ENCODE assay signal across 9 mouse cellular contexts in the genomic region with DNA sequence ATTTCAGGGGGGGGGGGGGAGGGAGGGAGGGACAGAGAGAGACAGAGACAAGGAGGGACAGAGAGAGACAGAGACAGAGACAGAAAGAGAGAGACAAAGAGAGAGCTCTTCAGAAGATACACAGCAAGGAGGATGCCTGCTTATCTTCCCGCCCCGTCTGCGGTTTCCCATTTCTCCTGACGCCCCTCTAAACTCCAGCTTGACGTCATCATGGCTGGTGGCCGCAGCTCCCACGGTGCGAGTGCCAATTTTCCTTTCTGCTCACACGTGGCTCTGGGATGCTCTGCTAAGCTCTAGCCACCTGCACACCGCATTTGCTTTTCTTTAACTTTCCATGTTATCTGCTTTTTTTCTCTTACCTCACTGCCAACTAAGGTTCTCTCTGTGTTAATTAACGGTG.
DNase-seq lines count a peak whose midpoint lies in the region; ATAC-seq and TF ChIP-seq lines count a peak whose summit lies in the region.
"Had no signal": no experiment of that assay in that cellular context is flagged by ENCODE, and none has a peak within 500 bp of the region (broad histone marks: within the 10 kb centered on the region; RNA-seq: fewer than 3 reads in every experiment).

No protein-coding gene starts in this region.

- no peak for TF ChIP-seq EP300 in liver, embryonic 14.5 days (IDR thresholded peaks at IDR 0.05; ENCODE audit: low read depth)

- peak overlapping the region; percentile 22 for H3K4me2 ChIP-seq in heart, embryonic 13.5 days
- no peak overlapping the region for H3K4me2 ChIP-seq in liver, embryonic 14.5 days (ENCODE audit: low read depth)

- no peaks in the 10 kb centered on the region for H3K4me1 ChIP-seq in kidney, adult 2 months (ENCODE audit: control insufficient read depth, insufficient read depth, low read length)
- peaks cover 65% of the 10 kb centered on the region for H3K4me1 ChIP-seq in heart, embryonic 13.5 days
- peaks cover 2 to 12% of the 10 kb centered on the region in 2 experiments; a peak in 2 of 4 replicates for H3K4me1 ChIP-seq in liver, embryonic 14.5 days (replicated peaks; ENCODE audit: control insufficient read depth in 2 of 2, insufficient read depth in 2 of 2, low read length in 1 of 2)

- DNase-seq in kidney, postnatal 10 days: peak; percentile 38
- no peak for DNase-seq in kidney, adult 2 months
- DNase-seq in liver, embryonic 14.5 days (ENCODE audit: low read depth in 3 of 3, low spot score in 3 of 3): peak in 1 of 3 experiments; percentile 22
- DNase-seq in yolk sac, embryonic 10.5 days (ENCODE audit: low spot score): no peak
- no peak for DNase-seq in urinary bladder, adult 2 months (ENCODE audit: low spot score)
- no peak for DNase-seq in spleen, postnatal 10 days (ENCODE audit: low spot score in 2 of 2)
- DNase-seq: adrenal gland, postnatal 25 days had no signal

- H3K27ac ChIP-seq in kidney, adult 2 months (ENCODE audit: insufficient read depth, low read depth, low read length): no peak overlapping the region
- H3K27ac ChIP-seq in heart, embryonic 13.5 days (replicated peaks): peak overlapping the region; percentile 88
- no peak overlapping the region for H3K27ac ChIP-seq in liver, embryonic 14.5 days

- no peaks in the 10 kb centered on the region for H3K36me3 ChIP-seq in kidney, adult 2 months (ENCODE audit: control insufficient read depth, insufficient read depth, low read length)
- H3K36me3 ChIP-seq in heart, embryonic 13.5 days: no peaks in the 10 kb centered on the region
- H3K36me3 ChIP-seq in liver, embryonic 14.5 days (replicated peaks; ENCODE audit: control insufficient read depth, insufficient read depth, low read depth): no peaks in the 10 kb centered on the region

- peak overlapping the region; percentile 54; the same call in 1 of the 2 replicates for H3K9ac ChIP-seq in heart, embryonic 13.5 days
- H3K9ac ChIP-seq in liver, embryonic 14.5 days (replicated peaks): no peak overlapping the region

- H3K9me3 ChIP-seq in heart, embryonic 13.5 days: peaks cover 11% of the 10 kb centered on the region
- no peaks in the 10 kb centered on the region for H3K9me3 ChIP-seq in liver, embryonic 14.5 days (ENCODE audit: control insufficient read depth, low read length)

- 61% methylated on average over 11 of the region's 11 CpGs for WGBS in kidney, adult 2 months
- 18% methylated on average over 11 of the region's 11 CpGs for WGBS in heart, embryonic 13.5 days
- WGBS in liver, embryonic 14.5 days (ENCODE audit: insufficient replicate concordance): 3% methylated on average over 11 of the region's 11 CpGs

- no peaks in the 10 kb centered on the region for H3K27me3 ChIP-seq in kidney, adult 2 months (replicated peaks; ENCODE audit: control insufficient read depth, insufficient read depth, low read length)
- H3K27me3 ChIP-seq in heart, embryonic 13.5 days (replicated peaks): peaks cover 14% of the 10 kb centered on the region; the same call in 1 of the 2 replicates
- no peaks in the 10 kb centered on the region for H3K27me3 ChIP-seq in liver, embryonic 14.5 days (ENCODE audit: control insufficient read depth, insufficient read depth, low read length)

- TF ChIP-seq POLR2A in kidney, adult 2 months (IDR thresholded peaks at IDR 0.05; ENCODE audit: low read depth, low read length): no peak

- no peak overlapping the region for H3K4me3 ChIP-seq in kidney, adult 2 months (ENCODE audit: insufficient read depth, low read depth, low read length)
- no peak overlapping the region for H3K4me3 ChIP-seq in heart, embryonic 13.5 days
- H3K4me3 ChIP-seq in liver, embryonic 14.5 days (ENCODE audit: insufficient read depth in 1 of 2, low read depth in 2 of 2, low read length in 2 of 2): no peak overlapping the region

- peak; percentile 67 for ATAC-seq in common myeloid progenitor, adult 5-6 weeks (replicated peaks; ENCODE audit: low read depth, poor library complexity, severe bottlenecking)
- no peak for ATAC-seq in heart, embryonic 13.5 days (ENCODE audit: extremely low read depth, insufficient number of reproducible peaks, low FRiP score, low TSS enrichment)
- peak; percentile 58; the same call in 1 of the 2 replicates for ATAC-seq in liver, embryonic 14.5 days (ENCODE audit: insufficient read depth)

- no peak for TF ChIP-seq CTCF in kidney, adult 2 months (conservative IDR thresholded peaks at IDR 0.05; ENCODE audit: insufficient read depth, insufficient read length, low read depth, low read length)
- no peak for TF ChIP-seq CTCF in liver, embryonic 14.5 days (IDR thresholded peaks at IDR 0.05; ENCODE audit: low read depth)
